Mouse (Mus musculus) layer of hippocampus, adult 9-11 months (tissue): ENCODE data around the gene Bet1.

ENCODE experiments used
- DNase-seq: peaks from one replicate; pipeline ENCODE4 v3.0.0; 2022

The Bet1 gene

DNA sequence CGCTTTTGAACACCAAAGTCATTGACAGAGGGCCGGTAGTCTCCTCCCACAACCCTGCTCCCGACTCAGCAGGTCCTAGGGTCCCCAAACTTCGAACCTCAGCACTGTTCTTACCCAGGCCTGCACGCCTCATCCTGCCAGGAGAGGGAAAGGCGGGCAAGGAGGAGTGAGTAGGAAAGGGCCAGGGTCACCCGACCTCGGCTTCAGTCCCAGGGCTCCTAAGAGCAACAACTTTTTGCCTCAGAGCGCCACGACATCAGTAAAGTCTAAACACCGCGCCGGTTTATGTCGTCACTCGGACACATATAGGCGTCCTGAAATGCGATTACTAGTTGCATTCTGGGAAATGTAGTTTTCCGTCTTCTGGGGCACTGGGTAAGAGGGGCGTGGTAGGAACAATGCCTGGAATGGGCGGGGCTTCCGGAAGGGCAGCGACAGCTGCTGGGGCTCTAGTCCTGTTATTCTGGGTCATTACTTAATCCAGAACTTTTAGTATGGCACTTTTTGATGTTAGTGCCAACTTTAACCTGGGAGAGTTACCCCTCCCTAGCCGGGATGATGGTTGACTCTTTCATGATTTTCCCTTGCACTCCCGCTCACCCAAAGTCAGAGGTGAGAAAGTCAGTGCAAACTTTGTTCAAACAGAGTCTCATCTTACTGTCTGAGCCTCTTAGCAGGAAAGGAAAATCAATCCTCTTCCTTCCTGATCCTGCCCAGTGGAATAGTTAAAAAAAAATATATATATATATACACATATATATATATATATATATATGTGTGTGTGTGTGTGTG is at the start of gene Bet1:
Gene Bet1 (minus strand): TSS at position 310 of the 792 bp plus-strand sequence.
- peak; percentile 95 for DNase-seq

DNA sequence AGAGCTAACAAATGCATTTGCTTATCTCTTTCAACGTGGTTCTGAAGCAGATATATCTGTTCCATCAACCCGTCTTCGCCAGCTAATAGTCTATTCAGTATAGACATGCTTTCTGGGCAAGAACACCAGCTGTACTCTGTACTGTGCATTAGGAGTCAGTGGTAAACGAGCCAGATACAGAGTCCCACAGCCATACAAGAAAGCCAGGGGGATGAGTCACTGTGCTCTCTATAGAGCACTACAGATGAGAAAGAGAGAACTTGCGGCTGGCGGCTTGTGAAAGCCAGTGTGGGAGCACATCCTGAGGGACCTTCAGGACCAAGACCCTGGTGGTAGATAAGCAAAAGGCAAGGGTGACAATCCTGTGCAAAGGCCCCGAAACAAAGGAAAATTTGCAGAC is 45.5 kb upstream of the Bet1 start:
- DNase-seq: no peak

DNA sequence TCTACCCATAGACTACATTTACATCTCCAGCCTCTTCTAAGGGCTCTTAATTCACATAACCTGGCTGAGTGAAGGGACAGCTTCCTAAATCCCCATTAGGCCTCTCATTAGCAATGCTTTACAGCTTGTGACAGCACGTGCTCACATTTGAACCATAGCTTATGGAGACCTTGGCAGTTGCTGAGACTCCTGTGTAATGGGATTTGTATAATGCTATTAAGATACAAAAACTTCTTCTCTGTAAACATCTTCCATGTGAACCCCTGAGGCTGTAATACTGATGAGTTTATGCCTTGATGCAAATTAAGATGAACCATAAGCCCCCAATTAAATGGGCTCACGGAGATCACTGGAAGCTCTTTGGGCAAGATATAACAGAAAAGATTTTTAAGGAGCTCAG is 44.4 kb upstream of the Bet1 start:
- DNase-seq: no peak

GRCm38 (mm10) chr6:4118611-4119010 is 31.8 kb upstream of the Bet1 start:
- DNase-seq: no peak

GRCm38 (mm10) chr6:4090423-4090822 is 3.7 kb upstream of the Bet1 start:
- DNase-seq: no peak

GRCm38 (mm10) chr6:4072281-4072680 is 14.5 kb downstream of the Bet1 start:
- DNase-seq: no peak

DNA sequence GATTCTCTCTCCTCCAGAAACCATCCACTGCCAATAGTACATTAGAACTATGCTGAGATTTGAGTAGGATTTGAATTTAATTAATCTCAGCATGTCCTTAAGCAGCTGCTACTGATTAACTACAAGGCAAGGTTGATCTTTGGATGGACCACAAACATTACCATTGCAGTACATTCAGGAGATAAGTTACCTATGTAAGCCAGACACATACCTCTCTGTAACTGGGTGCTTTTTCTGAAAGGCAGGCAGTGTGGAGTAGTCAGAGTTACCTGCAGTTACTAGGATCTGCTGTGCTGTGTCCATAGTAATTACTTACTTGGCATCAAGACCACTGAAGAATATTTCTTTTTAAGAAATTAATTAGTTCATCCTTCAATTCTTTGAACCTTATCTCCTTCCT is 17.1 kb downstream of the Bet1 start:
- DNase-seq: no peak

DNA sequence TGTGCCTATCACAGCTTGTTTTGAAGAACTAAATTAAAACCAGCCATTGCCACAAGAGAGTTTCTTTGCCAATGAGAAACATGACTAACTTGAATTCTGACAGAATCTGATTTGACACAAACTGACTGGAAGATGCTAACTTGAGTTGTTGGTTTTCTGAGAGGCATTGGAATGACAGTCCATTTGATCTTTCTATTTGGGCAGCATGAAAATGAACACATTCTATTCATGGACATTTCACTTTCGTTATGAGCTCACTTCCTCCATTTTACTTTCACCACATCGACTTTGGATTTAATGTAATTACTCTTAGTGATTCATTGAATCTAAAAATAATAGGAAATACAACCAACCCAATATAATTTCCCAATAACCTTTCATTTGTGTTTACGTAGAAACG is 32.4 kb downstream of the Bet1 start:
- DNase-seq: no peak

- no peak for DNase-seq
Observed at GRCm38 (mm10) chr6:4052843-4053242, 33.9 kb downstream of the Bet1 start.

DNA sequence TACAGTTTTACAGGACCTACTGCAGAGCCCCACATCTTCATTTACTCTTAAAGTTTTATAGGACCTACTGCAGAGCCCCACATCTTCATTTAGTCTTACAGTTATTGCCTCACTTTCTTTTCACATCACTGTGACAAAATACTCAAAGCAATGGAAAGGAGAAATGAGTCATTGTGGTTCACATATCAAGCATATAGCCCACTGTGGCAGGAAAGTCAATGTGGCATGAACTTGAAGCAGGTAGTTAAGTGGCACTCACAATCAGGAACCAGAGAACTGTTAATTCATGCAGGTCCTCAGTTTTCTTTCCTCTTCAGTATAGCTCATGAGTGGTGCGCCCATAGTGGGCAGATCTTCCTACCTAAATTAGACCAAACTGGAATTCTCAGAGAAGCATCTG is 39.6 kb downstream of the Bet1 start:
- DNase-seq: no peak

GRCm38 (mm10) chr6:4041821-4042220 is 45.0 kb downstream of the Bet1 start:
- no peak for DNase-seq

GRCm38 (mm10) chr6:4030956-4031355 is 55.8 kb downstream of the Bet1 start:
- peak; percentile 14 for DNase-seq
